Mouse (Mus musculus) cerebellum, postnatal 14 days (tissue): Measurements from ENCODE around the gene Cep97.
A peak's percentile ranks its signal among the peaks of the same experiment; 100 is the strongest.

ENCODE experiments used
- DNase-seq, 2 experiments: peaks; one replicate each; pipeline ENCODE4 v3.0.0; 2021; ENCODE audit warnings: mixed read lengths in 2 of 2

The Cep97 gene

GRCm38 (mm10) chr16:55947266-55947665, 12.6 kb upstream of the Cep97 start:
- DNase-seq: no peak

- no peak for DNase-seq
Observed at GRCm38 (mm10) chr16:55940781-55941180, 6.1 kb upstream of the Cep97 start.

- no peak for DNase-seq
Observed at GRCm38 (mm10) chr16:55939703-55940102, 5.0 kb upstream of the Cep97 start.

- DNase-seq: no peak
Observed at GRCm38 (mm10) chr16:55938761-55939160, 4.1 kb upstream of the Cep97 start.

DNA sequence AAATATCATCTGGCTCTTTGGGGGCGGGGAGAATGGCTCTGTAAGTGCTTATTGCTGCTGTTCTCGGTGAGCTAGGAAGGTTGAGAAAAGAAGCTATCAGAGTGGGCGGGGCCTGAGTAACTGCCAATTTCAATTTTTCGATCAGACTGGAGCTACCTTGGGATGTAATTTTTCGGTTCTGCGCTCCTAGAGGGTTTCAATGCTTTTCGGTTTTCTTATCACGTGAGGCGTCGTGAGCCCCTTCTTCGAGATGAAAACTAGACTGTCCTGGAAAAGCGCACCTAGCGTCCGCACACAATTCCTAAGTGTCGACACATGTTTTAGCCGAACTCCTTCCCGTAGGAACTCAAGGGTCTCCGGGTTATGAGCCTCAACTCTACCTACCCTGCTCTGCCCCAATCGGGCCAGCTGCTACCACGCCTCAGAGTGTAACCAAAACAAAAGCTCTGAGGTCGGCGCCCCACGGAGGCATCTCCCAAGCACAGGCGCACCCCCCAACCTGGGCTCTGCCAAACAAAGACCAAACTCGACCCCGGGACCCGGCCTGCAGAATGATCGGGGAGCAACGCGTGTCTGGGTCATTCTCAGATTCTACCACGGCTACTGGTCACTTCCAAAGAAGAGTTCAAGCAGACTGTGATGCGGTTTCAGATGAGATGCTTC, 843 bp downstream of the Cep97 start:
- peak; percentile 60 to 66 for DNase-seq

DNA sequence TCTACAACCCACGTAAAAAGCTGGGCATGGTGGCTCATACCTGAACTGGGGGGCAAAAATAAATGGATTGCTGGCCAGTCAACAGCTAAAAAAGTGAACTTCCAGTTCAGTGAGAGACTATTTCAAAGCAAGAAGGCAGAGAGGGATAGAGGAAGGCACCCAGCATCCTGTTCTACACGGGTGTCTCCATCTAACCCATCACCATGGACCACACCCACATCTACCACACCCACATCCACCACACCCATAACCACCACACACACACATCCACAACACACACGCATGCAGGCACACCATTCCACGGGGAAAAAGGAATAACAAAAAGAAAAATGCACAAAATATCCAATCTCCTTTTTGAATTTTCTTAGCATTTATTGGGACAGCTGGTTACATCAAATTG, 10.6 kb downstream of the Cep97 start:
- DNase-seq: no peak

- DNase-seq: no peak
Observed at GRCm38 (mm10) chr16:55922079-55922478, 12.6 kb downstream of the Cep97 start.

- no peak for DNase-seq
Observed at GRCm38 (mm10) chr16:55914716-55915115, 19.9 kb downstream of the Cep97 start.

- no peak for DNase-seq
Observed at GRCm38 (mm10) chr16:55910208-55910793, 24.4 kb downstream of the Cep97 start.

GRCm38 (mm10) chr16:55906928-55907679, 27.6 kb downstream of the Cep97 start:
- no peak for DNase-seq

DNA sequence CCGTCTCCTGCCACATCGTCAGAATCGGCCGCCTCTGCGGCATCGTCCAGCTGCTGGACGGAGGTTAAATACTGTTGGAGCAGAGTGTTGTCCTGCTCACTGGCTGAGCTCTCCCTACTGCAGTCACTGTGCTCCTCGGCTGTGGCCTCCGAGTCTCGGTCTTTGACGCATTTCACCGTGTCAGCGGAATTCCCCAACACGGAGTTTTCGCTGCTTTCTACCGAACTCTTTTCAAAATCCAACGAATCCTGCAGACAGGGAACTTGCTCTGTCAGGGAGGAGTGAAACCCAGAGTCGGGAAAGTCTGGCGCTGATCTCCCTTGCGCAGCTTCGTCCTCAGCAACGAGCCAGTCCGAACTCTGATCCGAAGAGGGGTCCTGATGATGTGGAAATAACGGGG, 29.3 kb downstream of the Cep97 start:
- no peak for DNase-seq

DNA sequence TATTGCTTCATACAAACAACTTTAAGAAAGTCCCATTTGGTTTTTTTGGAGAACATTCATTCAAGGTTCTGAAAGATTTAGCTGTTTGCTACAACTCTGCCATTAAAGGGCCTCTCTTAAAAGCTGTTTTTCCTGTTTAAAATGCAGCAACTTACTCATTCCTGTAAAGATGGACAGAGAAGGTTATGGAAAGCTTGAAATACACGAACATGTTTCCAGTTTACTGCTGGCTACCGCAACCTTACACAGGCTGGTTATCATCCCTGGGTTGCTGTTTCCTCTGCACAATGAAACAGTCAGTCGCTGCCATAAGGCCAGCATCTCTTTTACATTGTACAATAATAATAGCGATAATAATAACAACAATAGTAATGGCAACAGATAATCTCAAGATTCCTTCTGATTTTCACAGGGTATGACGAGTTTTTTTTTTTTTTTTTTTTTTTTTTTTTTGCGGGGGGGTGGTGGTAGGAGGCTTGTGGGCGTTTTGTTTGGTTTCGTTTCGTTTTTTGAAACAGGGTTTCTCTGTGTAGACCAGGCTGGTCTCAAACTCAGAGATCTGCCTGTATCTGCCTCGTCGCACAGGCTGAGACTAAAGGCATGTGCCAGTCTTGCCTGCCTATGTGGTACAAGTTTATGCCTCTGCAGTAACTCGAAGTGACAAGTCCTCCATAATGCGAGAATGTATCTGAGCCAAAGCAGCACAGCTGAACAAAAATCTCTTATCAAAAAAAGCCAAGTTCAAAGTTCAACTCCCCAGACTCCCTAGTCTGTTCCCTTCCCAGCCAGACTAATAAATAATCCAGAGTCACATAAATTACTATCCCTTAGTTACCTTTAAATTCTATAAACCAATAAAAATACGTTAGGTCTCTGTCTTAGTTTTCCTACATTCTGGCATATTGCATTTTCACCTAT, 32.6 kb downstream of the Cep97 start:
- no peak for DNase-seq

GRCm38 (mm10) chr16:55898385-55899002, 36.2 kb downstream of the Cep97 start:
- peak in 1 of 2 experiments; percentile 15 for DNase-seq

DNA sequence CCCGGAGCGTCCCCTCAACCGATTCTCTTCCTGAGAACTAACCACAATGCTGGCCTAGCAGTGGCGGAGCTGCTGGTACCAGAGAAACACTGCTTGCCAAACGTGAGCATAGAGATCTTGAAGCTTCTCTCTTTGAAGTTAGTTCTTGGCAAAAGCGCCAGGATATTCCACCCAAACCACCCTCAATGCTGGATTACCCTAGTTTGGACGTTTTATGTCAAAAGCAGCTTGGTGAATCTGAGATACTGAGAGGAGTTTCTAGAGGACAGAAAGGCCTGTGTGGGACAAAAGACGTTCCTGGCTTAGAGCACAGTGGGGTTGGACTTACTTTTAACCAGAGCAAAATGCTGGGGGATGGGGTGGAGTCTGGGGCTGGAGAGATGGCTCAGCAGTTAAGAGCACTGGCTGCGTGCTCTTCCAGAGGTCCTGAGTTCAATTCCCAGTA, 39.0 kb downstream of the Cep97 start:
- peak in 1 of 2 experiments; percentile 40 for DNase-seq

DNA sequence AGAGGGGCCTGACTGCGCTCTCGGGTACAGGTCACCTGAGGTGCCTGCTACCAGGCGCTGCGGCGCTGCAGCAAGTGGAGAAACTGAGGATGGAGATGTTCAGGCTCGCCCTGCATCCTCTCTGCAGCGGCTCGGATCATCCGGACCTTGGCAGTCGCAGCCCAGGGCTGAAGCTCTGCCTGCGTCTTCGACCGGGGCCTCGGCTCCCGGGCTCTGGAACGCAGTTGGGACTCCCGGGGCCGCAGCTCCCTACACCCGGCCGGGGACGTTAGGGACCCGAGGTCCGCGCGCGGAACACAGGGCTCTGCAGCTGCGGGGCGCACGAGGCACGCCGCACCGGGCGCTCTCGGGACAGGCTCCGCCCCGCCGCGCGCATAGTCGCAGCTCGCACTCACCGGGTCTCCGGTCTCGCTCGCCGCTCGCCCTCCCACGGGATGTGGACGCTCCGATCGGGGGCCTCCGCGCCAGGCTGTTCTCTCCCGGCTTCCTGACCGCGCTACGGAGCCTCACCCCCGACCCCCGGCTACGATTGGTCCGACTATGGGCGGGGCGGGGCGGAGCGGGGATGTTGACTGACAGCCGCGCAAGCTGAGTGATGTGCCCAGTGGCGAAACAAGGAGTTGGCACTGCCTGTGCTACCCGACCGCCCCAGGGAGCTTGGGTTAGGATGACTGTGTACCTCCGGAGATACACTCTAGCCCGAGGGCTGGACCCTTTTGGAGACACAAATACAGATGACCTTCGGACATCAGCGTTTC, 39.6 kb downstream of the Cep97 start, which contains the start of gene Nxpe3:
Gene Nxpe3, minus strand, starts transcription at position 393 of the 758 bp plus-strand sequence.
- DNase-seq: peak; percentile 91 to 92

DNA sequence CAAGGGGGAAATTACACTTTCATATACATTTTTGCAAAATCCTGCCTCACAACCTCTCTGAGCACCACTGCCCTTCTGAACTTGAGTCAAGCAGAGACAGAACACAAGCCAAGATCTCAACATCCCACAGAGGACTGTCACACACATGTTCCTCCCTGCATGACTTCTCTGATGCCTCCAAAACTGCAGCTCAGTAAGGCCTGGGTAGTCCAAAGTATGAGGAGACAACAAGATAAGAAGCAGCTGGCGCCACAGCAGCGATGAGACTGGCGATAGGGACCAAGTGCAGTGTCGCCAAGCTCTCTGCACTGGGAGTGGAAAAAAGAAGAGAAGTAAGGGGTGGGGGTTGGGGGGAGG, 40.1 kb downstream of the Cep97 start:
- DNase-seq: peak in 1 of 2 experiments; percentile 35

- no peak for DNase-seq
Observed at GRCm38 (mm10) chr16:55893410-55894107, 41.1 kb downstream of the Cep97 start.

- DNase-seq: no peak
Observed at GRCm38 (mm10) chr16:55892484-55892883, 42.2 kb downstream of the Cep97 start.

GRCm38 (mm10) chr16:55891346-55891745, 43.3 kb downstream of the Cep97 start:
- no peak for DNase-seq

DNA sequence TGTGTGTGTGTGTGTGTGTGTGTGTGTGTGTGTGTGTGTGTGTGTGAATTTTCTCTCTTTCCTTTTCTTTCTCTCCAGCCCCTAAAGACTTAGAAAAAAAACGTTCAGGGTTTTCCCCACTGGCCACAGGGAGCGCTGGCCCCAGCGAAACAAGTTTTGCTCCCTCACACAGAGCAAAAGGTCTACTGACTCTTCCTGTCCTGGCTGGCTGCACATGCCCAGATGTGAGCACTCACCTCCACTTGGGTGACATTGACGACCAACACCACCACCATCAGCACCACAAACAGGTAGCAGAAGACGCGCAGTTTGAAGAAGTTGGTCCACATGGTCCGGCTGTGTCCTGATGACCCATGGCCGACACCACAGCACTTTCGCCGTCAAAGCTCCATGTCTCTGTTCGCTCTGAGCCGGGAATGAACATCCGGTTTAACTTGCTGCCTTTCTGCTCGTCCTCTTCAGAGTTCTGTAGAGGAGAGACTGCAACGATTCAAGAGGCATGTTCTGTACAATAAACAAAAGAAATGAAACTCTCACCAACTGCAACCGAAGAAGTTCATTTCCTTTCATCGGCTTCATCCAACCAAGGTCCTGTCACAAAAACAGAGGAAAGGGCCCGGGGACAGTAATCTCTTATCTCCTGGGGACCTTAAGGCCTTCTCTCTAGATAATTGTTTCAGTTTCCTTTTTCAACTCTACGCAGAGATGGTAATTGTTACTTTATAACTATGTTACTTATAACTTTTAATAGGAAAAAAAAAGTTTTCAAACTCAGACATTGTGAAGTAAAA, 44.1 kb downstream of the Cep97 start:
- no peak for DNase-seq
